Mouse (Mus musculus) adrenal gland, postnatal 4 days (tissue): ENCODE measurements around the gene Agap1. TPM values are rescaled to one million over a fixed set of nuclear protein-coding genes. Genes with fewer than 3 reads are reported as not detected.

Experiments
- DNase-seq, 2 experiments: peaks; one replicate each; pipeline ENCODE4 v3.0.0; 2021 to 2022; ENCODE audit warnings: low spot score in 2 of 2, mixed read lengths in 2 of 2
- total RNA-seq, 2 experiments: library from RNA; stranded (reverse); gene quantifications; 2 replicates each; pipeline ENCODE4 v1.2.3; 2021

Agap1 gene
- total RNA-seq, 2 experiments from 2014 or later = 85.5 to 97.5 TPM

GRCm38 (mm10) chr1:89574941-89575890 is 120.6 kb downstream of the Agap1 start:
- DNase-seq = no peak

- no peak for DNase-seq
These were observed 121.7 kb downstream of the Agap1 start for GRCm38 (mm10) chr1:89576174-89576890.

- DNase-seq = no peak
These were observed 122.4 kb downstream of the Agap1 start for GRCm38 (mm10) chr1:89576985-89577384.

GRCm38 (mm10) chr1:89580031-89580998 is 125.7 kb downstream of the Agap1 start:
- peak in 1 of 2 experiments; percentile 48 for DNase-seq

- DNase-seq = peak in 1 of 2 experiments; percentile 39
These were observed 126.6 kb downstream of the Agap1 start for GRCm38 (mm10) chr1:89580999-89581765.

GRCm38 (mm10) chr1:89581766-89582125 is 127.1 kb downstream of the Agap1 start:
- no peak for DNase-seq

GRCm38 (mm10) chr1:89583369-89583768 is 128.8 kb downstream of the Agap1 start:
- no peak for DNase-seq

- DNase-seq = no peak
These were observed 132.5 kb downstream of the Agap1 start for GRCm38 (mm10) chr1:89586991-89587683.

GRCm38 (mm10) chr1:89588154-89588553 is 133.5 kb downstream of the Agap1 start:
- DNase-seq = no peak

GRCm38 (mm10) chr1:89590994-89591393 is 136.4 kb downstream of the Agap1 start:
- no peak for DNase-seq

GRCm38 (mm10) chr1:89593219-89593618 is 138.6 kb downstream of the Agap1 start:
- DNase-seq = no peak

- no peak for DNase-seq
These were observed 140.4 kb downstream of the Agap1 start for GRCm38 (mm10) chr1:89594999-89595398.

GRCm38 (mm10) chr1:89595421-89595820 is 140.8 kb downstream of the Agap1 start:
- DNase-seq = no peak

- no peak for DNase-seq
These were observed 141.6 kb downstream of the Agap1 start for GRCm38 (mm10) chr1:89596223-89596622.

GRCm38 (mm10) chr1:89598906-89599305 is 144.3 kb downstream of the Agap1 start:
- no peak for DNase-seq

- no peak for DNase-seq
These were observed 145.6 kb downstream of the Agap1 start for GRCm38 (mm10) chr1:89599983-89600741.

GRCm38 (mm10) chr1:89601349-89601748 is 146.7 kb downstream of the Agap1 start:
- no peak for DNase-seq

- no peak for DNase-seq
These were observed 148.3 kb downstream of the Agap1 start for GRCm38 (mm10) chr1:89602879-89603278.

GRCm38 (mm10) chr1:89606612-89607011 is 152.0 kb downstream of the Agap1 start:
- peak in 1 of 2 experiments; percentile 22 for DNase-seq
